Mouse (Mus musculus): ENCODE measurements around the gene Spock1. TPM values are rescaled to one million over a fixed set of nuclear protein-coding genes. Genes with fewer than 3 reads are reported as not detected.

The Spock1 gene
- total RNA-seq, 2 experiments from 2014 or later = 0.10 to 0.17 TPM

- DNase-seq = no peak
These were observed 253.8 kb downstream of the Spock1 start for GRCm38 (mm10) chr13:57654362-57654761.

- peak; percentile 15 to 22 for DNase-seq
These were observed 256.9 kb downstream of the Spock1 start for GRCm38 (mm10) chr13:57651236-57651635.

- no peak for DNase-seq
These were observed 259.3 kb downstream of the Spock1 start for GRCm38 (mm10) chr13:57648784-57649183.

GRCm38 (mm10) chr13:57647456-57647855, 260.7 kb downstream of the Spock1 start:
- DNase-seq = no peak

GRCm38 (mm10) chr13:57643036-57643435, 265.1 kb downstream of the Spock1 start:
- DNase-seq = no peak

GRCm38 (mm10) chr13:57641649-57642048, 266.5 kb downstream of the Spock1 start:
- DNase-seq = peak in 1 of 2 experiments; percentile 2

DNA sequence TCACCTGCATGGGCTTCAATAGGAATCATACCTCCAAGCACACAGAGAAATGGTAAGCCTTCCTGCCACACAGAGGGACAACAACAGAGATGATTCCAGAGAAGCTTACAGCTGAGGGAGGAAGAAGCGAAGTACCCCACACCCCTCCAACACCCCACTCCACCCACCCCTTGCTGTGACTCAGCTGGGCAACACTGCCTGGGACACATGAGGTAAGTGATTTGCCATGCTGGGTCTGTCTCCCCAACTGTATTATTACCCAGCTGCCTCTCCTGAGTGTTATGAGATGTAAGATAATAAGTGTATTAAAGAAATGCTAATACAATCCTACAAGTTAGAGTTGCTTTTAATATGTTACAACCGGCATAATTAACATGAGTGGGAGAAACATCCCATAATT, 267.2 kb downstream of the Spock1 start:
- DNase-seq = no peak

- DNase-seq = no peak
These were observed 269.3 kb downstream of the Spock1 start for GRCm38 (mm10) chr13:57638820-57639219.

- DNase-seq = no peak
These were observed 270.5 kb downstream of the Spock1 start for GRCm38 (mm10) chr13:57637606-57638132.

DNA sequence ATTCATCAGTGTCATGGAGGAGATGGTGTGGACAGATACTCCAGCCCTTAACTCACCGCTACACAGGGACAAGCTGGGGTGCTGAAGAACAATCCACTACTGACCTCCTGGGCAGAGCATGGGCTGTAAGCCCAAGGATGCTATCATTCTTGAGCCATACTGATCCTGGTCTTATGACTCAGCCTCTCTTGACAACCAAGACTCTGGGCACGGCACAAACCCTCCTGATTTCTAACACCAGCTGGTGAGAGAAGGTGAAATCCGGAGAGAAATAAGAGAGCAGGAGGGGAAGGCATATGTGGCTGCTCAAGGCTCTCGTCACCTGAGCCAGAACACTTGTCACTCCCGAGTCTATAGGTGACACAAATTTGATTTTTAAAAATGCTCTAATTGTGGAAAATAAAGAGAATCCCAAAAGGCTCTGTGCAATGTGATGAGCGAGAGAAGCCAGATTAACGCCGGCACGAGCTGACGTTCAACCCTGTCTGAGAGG, 271.0 kb downstream of the Spock1 start:
- DNase-seq = no peak

DNA sequence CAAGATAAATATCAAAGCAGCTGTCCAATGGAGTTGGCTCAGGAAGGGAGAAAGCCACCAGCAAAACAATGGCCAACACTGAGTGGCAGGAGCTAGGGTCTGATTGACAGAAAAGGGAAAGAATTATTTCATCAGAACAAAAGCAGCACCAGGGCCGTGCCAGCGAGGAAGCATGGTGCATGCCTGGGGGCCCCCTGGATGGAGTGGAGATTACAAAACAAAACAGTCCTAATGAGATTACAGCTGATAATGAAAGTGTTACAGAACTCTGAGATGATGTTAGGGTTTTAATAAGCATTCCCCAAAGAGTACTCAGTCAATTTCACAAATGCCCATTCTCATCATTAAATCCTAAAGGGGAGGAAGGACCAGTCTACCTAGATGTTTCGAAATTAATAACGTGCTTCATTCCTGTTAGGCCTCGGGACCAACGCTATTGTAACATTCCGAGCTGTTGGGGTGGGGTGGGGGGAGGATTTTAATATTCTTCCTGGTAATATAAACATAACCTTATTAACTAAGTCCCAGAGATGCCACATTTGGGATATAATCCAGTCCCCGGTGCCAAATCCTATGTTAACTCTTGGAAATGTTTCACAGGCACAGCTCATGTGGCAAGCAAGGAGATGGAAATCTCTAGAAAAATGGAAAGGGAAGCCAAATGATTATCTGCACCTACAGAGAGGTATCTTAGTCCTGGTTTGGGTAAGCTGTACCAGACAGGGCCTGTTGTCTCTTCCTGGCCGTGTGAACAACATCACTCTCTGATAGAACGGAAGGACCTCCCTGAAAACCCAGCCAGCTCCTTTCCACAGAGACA, 271.7 kb downstream of the Spock1 start:
- DNase-seq = no peak

- no peak for DNase-seq
These were observed 277.6 kb downstream of the Spock1 start for GRCm38 (mm10) chr13:57630532-57630931.

DNA sequence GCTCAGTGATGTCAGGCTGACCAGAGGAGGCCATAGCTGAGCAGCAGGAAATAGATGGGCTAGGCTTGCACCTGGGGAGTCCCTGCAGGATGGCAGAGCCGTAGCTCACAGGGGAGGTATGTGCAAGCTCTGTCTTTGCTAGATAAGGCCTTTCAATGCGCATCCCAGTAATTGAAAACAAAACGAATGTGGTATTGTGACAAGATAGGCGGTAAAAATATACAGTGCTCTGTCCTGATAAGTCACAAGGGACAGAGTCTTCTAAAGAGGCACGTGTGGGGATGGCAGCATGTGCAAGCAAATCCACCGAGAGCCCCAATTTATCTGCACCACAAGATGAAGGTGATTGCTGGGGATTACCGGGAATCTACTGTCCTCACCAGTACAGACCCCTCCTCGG, 279.9 kb downstream of the Spock1 start:
- no peak for DNase-seq

DNA sequence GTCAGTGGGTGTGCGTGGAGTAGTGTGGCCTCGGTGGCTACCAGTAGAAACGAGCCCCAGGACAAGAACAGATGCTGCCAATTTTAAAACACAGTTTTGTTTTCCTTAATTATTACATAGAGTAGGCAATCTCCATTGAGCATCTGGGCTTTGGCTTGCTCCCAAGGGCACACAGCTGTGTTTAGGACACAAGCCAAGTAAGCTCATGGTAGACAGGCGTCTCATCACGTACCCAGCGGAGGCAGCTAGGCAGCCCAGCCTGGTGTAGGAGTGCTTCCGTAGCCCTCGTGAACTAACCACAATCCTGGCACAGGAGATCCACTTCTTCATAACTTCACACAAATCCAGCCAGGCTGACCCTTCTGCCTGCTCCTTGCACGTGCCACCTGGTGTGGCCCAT, 281.7 kb downstream of the Spock1 start:
- no peak for DNase-seq

DNA sequence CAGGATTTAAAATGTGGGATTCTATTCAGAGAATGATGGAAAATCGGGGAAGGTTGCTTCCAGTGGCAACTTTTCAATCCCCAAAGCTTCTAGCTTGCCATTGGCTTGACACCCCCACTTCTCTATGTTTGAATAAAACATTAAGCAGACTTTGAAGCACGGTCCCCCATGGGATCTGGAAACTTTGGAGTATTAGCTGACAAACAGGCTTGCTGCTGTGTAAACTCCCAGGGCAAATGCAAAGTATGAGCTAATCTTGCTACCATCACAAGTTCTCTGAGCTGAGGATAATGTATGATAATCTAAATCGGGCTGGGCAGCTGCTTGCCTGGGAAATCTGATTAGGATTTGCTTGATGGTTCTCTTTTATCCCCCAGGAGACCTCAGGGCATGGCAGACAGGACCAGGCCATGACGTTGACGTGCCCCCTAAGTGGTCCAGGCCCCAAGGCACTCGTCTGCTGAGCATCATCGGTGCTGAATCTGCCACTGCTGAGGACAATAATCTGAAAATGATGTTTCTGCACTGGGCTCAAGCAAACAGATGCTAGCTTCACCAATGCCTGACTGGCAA, 284.1 kb downstream of the Spock1 start:
- no peak for DNase-seq

DNA sequence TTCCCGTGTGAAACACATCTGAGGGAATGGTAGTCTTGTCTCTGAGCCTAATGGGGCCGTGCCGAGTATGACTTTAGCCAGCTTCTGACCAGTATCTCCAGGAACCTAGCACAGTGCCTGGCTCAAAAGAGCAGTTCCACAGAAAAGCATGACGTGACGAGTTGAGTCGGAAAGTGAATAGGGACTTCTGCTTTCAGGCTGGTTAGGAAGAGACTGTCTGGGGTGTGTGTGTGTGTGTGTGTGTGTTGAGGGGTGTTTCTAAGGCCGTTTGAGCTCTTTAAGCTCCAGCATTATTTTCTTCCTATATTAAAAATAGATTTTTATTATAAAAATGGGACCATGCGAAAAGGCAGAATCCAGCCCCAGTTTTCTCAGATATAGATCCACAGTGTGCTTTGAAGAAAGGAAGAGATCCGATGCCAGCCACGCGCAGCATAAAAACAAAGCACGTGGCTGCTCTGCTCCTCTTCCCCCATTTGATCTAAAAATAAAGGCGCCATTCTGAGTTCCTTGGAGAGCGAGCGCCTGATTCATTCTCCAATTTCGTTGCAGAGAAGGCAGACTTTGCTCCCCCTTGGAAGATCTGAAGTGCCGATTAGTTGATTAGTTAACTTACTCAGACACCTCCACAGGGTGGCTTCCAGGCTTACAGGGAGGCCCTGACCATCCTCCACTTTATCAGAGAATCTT, 288.9 kb downstream of the Spock1 start:
- peak; percentile 5 for DNase-seq

DNA sequence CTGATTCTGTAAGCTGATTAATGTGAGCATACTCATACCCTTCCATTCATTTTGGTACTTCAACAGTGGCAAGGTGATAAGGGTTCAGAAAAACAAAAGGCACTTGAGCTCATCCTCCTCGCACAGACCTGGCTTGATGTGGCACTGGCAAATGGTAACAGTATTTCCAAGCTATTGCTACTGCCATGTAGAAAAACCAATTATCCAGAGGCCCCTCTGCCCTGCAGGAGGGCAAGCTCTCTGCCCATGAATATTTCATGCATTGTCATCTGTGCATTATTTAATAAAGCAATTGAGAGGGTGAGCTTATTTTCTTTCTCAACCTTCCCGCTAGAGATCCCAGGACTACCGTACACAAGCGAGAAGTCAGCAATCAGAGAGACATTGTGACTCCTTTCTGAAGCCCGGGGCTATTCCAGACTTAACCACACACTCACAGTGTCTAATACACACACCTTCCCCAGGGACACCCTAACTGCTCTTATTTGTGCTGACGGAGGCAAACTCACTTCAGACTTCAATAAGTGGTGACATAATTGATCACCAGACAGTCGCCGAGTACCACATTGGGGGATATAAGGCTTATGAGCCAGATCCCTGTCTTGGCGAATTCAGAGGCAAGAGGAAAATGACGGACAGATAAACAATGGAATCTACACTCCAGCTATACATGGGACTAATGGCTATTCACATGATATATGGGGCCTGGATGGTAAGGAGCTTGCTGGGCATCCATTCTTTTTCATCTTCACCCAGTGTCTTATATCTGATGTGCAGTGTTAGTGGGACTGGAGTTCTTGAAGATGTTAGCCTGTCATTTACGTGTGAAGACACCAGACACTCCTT, 296.6 kb downstream of the Spock1 start:
- DNase-seq = no peak

GRCm38 (mm10) chr13:57609946-57610345, 298.2 kb downstream of the Spock1 start:
- DNase-seq = no peak

DNA sequence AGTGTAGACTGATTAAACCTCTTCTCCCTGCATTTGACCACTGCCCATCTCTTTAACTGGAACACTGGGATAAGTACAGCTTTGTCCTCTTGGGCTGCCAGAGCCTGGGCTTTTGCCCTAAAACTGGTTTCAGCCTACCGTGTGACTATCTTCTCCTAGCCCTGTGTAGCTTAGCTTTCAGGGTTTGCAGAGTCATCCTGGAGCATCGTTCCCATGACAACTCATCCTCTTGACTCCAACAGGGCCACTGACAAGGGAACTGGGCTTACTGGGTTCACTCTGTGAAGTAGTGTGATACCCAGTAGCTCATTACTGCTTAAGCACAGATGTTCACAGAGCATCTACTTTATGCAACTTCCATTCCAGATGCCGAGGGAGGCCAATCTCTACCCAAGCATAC, 303.7 kb downstream of the Spock1 start:
- DNase-seq = no peak

GRCm38 (mm10) chr13:57603226-57603625, 304.9 kb downstream of the Spock1 start:
- DNase-seq = no peak

GRCm38 (mm10) chr13:57595761-57596051, 312.4 kb downstream of the Spock1 start:
- no peak for DNase-seq

All from heart, adult 18-20 months (tissue).